Mouse (Mus musculus) forebrain, embryonic 14.5 days (tissue): Measurements from ENCODE around the gene Hoxd3. TPM values are rescaled to one million over a fixed set of nuclear protein-coding genes. Genes with fewer than 3 reads are reported as not detected.

Source experiments
- ATAC-seq: fragments of 200-750 bp; cut with Nextera tagmentation; 2 replicates; pipeline ENCODE4 v1.8.0; 2017; ENCODE audit warnings: mild to moderate bottlenecking, moderate library complexity
- DNase-seq: peaks from one replicate; pipeline ENCODE4 v3.0.0-alpha.2; 2015; ENCODE audit warnings: low spot score
- H3K27ac ChIP-seq: fragments of 300-500 bp; sonication (generic); 2 replicates; pipeline ENCODE4 v1.5.1; 2014; ENCODE audit warnings: low read depth, mild to moderate bottlenecking, control low read depth, low read length, moderate library complexity
- H3K27me3 ChIP-seq: fragments of 300-500 bp; sonication (generic); replicated peaks from 2 replicates; pipeline ENCODE4 v1.6.1; 2014; ENCODE audit warnings: low read length, control low read depth, mixed read lengths; ENCODE audit not compliant: control insufficient read depth, insufficient read depth
- H3K36me3 ChIP-seq: fragments of 300-500 bp; sonication (generic); 2 replicates; pipeline ENCODE4 v1.6.1; 2014; ENCODE audit warnings: low read length, control low read depth; ENCODE audit not compliant: control insufficient read depth, insufficient read depth
- H3K4me1 ChIP-seq: fragments of 300-500 bp; sonication (generic); 2 replicates; pipeline ENCODE4 v1.6.1; 2014; ENCODE audit warnings: antibody characterized with exemption, low read length, control low read depth; ENCODE audit not compliant: control insufficient read depth, insufficient read depth
- H3K4me2 ChIP-seq: fragments of 300-500 bp; sonication (generic); 2 replicates; pipeline ENCODE4 v1.6.1; 2014; ENCODE audit warnings: mild to moderate bottlenecking, control low read depth, low read length
- H3K4me3 ChIP-seq: fragments of 300-500 bp; sonication (generic); 2 replicates; pipeline ENCODE4 v1.5.1; 2014; ENCODE audit warnings: low read depth, low read length, control low read depth
- H3K9ac ChIP-seq: fragments of 300-500 bp; sonication (generic); 2 replicates; pipeline ENCODE4 v1.6.1; 2014; ENCODE audit warnings: mild to moderate bottlenecking, low read length, control low read depth, moderate library complexity
- H3K9me3 ChIP-seq: fragments of 300-500 bp; sonication (generic); replicated peaks from 2 replicates; pipeline ENCODE4 v1.6.1; 2016; ENCODE audit warnings: low read length, control low read depth, mixed read lengths; ENCODE audit not compliant: control insufficient read depth
- WGBS: fragments of 180-500 bp; shearing (Covaris S2); extraction: QIAGEN DNeasy Blood & Tissue Kit; methylation state at CpG from one replicate; pipeline ENCODE4 v1.1.7; 2014; 5-methylcytosine and 5-hydroxymethylcytosine counted together
- polyA plus RNA-seq: library from polyadenylated mRNA; unstranded; fragments of >200 nt; fragmentation: Nextera tagmentation; extraction: Ambion mirVana; gene quantifications from 2 replicates; pipeline ENCODE4 v1.2.1, GENCODE M21; 2014

Gene Hoxd3
- polyA plus RNA-seq, 1 experiment from 2014 or later, result not detected

- under 1% methylated on average over 43 of the region's 43 CpGs for WGBS
- no peak for ATAC-seq
- no peak overlapping the region for H3K4me3 ChIP-seq
- H3K36me3 ChIP-seq, result no peaks in the 10 kb centered on the region
- peaks cover 99% of the 10 kb centered on the region for H3K27me3 ChIP-seq
- DNase-seq, result no peak
- no peak overlapping the region for H3K27ac ChIP-seq
- H3K4me1 ChIP-seq, result no peaks in the 10 kb centered on the region
- H3K4me2 ChIP-seq, result 0 out of 2 replicates have a peak overlapping the region, but pooled peaks have one; percentile 20
- no peaks in the 10 kb centered on the region for H3K9me3 ChIP-seq
- no peak overlapping the region for H3K9ac ChIP-seq
Measured at GRCm38 (mm10) chr2:74726973-74727639, 15.4 kb downstream of the Hoxd3 start.

DNA sequence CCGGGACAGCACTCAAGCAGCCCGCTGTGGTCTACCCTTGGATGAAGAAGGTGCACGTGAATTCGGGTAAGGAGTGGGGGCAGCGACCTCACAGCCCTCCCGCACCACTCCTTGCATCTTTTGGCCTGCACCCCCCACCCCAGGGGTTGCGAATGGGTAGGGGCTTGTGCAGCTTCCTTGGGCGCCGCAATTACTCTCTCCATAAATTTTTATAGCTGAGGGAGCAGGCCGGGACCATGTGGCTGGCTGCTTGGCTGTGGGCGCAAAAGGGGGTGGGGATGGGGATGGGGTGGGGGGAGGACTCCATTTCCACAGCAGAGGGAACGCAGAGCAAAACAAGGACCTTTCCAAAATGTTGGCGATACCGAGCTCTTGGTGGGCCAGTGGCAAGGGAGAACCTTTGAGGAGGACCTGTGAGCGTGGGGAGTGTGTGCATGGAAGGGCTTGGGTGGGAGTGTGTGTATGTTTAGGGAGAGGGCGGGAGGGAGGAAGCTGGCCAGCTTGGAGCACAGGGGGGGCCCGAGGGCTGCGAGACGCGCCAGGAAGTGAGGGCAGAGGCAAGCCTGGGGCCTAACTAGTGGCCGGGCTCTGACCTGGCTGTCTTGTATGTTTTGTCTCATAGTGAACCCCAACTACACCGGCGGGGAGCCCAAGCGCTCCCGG, 16.0 kb downstream of the Hoxd3 start:
- ATAC-seq (no peak), DNase-seq (no peak)
- WGBS, result 1% methylated on average over 25 of the region's 25 CpGs
- H3K4me3 ChIP-seq, result no peak overlapping the region
- H3K9me3 ChIP-seq, result no peaks in the 10 kb centered on the region
- peaks cover 99% of the 10 kb centered on the region for H3K27me3 ChIP-seq
- H3K36me3 ChIP-seq, result no peaks in the 10 kb centered on the region
- H3K9ac ChIP-seq, result no peak overlapping the region
- H3K4me2 ChIP-seq, result no peak overlapping the region
- H3K4me1 ChIP-seq, result no peaks in the 10 kb centered on the region
- H3K27ac ChIP-seq, result no peak overlapping the region

DNA sequence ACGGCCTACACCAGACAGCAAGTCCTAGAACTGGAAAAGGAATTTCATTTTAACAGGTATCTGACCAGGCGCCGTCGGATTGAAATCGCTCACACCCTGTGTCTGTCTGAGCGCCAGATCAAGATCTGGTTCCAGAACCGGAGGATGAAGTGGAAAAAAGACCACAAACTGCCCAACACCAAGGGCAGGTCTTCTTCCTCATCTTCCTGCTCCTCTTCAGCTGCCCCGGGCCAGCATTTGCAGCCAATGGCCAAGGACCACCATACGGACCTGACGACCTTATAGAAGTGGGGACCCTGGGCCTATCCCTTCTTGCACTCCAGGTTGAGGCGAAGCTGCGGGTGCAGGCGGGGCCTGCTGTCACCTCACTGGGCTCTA, 16.6 kb downstream of the Hoxd3 start:
- H3K27ac ChIP-seq, result no peak overlapping the region
- no peaks in the 10 kb centered on the region for H3K4me1 ChIP-seq
- ATAC-seq (no peak), DNase-seq (no peak)
- H3K9me3 ChIP-seq, result no peaks in the 10 kb centered on the region
- H3K4me2 ChIP-seq, result no peak overlapping the region
- no peak overlapping the region for H3K9ac ChIP-seq
- H3K27me3 ChIP-seq, result peaks cover 96% of the 10 kb centered on the region
- no peaks in the 10 kb centered on the region for H3K36me3 ChIP-seq
- WGBS, result 2% methylated on average over 13 of the region's 13 CpGs
- H3K4me3 ChIP-seq, result no peak overlapping the region

DNA sequence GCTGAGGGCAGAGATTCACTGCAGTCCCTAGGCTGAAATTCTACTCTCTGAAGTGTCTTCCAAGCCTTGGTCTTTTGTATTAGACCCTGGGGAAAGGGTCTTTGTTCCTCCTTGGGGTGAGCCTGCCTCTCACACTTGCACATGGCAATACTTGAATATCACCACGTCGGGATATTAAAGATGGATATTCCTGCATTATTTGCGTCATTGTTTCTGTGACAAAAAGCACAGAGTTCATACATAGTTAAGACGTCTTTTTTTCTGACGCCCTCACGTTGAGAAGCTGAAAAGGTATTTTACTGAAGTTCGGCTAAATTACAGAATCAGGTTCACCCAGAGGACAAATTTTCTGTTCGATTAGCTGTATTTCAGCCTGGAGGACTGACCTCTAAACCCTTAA, 18.6 kb downstream of the Hoxd3 start:
- 1% methylated on average over 8 of the region's 8 CpGs for WGBS
- ATAC-seq (no peak), DNase-seq (no peak)
- H3K27ac ChIP-seq, result no peak overlapping the region
- H3K27me3 ChIP-seq, result peaks cover 90% of the 10 kb centered on the region
- no peak overlapping the region for H3K4me2 ChIP-seq
- H3K4me1 ChIP-seq, result no peaks in the 10 kb centered on the region
- H3K9me3 ChIP-seq, result no peaks in the 10 kb centered on the region
- no peak overlapping the region for H3K4me3 ChIP-seq
- no peaks in the 10 kb centered on the region for H3K36me3 ChIP-seq
- H3K9ac ChIP-seq, result no peak overlapping the region

DNA sequence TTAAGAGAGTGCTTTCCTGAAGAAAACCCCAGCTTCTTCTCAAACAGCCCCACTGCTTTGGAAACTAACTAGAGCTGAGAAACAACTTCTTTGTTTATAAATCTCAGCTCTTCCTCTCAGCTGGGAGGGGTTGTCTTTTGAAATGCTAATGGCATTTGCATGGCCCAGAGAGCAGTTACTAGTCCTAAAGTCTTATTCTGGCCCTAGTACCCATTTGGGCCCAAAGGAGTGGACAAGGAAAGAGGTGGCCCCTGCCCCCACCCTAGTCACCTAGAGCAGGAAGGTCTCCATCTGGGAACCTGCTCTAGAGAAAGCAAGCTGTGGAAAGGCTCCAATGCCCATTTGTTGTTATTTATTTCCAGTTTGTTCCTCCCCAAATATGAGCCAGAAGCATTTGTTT, 19.3 kb downstream of the Hoxd3 start:
- DNase-seq (no peak), ATAC-seq (no peak)
- Histone ChIP-seq H3K4me2 (no peak overlapping the region), H3K9ac (no peak overlapping the region), H3K9me3 (no peaks in the 10 kb centered on the region), H3K27me3 (peaks cover 90% of the 10 kb centered on the region), H3K4me3 (no peak overlapping the region), H3K36me3 (no peaks in the 10 kb centered on the region), H3K27ac (no peak overlapping the region), H3K4me1 (peaks cover 2% of the 10 kb centered on the region; the same call in 1 of the 2 replicates)

- Histone ChIP-seq H3K36me3 (no peaks in the 10 kb centered on the region), H3K4me2 (no peak overlapping the region), H3K27me3 (peaks cover 90% of the 10 kb centered on the region), H3K27ac (no peak overlapping the region), H3K4me1 (peaks cover 4% of the 10 kb centered on the region; the same call in 1 of the 2 replicates), H3K4me3 (no peak overlapping the region), H3K9me3 (no peaks in the 10 kb centered on the region), H3K9ac (no peak overlapping the region)
- DNase-seq (no peak), ATAC-seq (no peak)
- WGBS, result 2% methylated on average over 9 of the region's 9 CpGs
Measured at GRCm38 (mm10) chr2:74731799-74732512, 20.2 kb downstream of the Hoxd3 start.

DNA sequence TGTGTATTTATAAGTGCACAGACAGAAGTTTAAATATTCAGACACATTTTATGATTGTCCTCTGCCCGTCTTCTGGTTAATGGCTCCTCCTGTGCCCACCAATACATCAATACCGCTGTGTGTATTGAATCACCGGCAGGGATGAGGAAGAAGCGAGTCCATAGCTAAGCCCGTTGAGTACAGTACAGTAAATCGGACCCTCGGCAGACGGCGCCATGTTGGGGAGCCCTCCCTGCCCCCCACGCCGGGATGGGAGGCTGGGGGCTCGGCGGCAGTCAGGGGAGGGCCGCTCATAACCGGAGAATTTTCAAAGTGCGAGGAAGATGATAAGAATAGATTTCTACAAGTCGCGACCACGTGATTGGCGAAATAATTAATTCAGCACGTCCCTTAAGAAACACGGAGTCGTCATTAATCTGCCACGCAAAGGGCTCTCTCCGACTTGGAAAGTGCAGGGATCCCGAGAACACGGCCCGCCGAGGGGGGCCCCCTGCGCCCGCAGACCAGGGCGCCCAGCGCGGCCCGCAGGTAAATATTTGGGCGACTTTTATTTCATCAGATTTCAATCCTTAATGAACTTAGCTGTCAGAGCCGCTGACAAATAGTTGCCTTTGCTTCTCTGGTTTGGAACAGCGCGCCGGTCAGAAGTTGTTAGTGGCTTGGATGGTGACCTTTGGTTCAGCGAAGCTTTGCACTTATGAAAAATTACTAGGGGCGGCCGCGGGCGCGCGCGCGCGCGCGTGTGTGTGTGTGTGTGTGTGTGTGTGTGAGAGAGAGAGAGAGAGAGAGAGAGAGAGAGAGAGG, 21.0 kb downstream of the Hoxd3 start:
- no peaks in the 10 kb centered on the region for H3K36me3 ChIP-seq
- H3K9me3 ChIP-seq, result no peaks in the 10 kb centered on the region
- H3K4me1 ChIP-seq, result peaks cover 4% of the 10 kb centered on the region; the same call in 1 of the 2 replicates
- H3K27ac ChIP-seq, result no peak overlapping the region
- ATAC-seq, result no peak
- WGBS, result under 1% methylated on average over 52 of the region's 52 CpGs
- no peak overlapping the region for H3K4me3 ChIP-seq
- peaks cover 90% of the 10 kb centered on the region for H3K27me3 ChIP-seq
- no peak overlapping the region for H3K9ac ChIP-seq
- no peak overlapping the region for H3K4me2 ChIP-seq
- DNase-seq, result no peak

- 1% methylated on average over 16 of the region's 16 CpGs for WGBS
- Histone ChIP-seq H3K36me3 (no peaks in the 10 kb centered on the region), H3K27me3 (peaks cover 90% of the 10 kb centered on the region), H3K4me1 (peaks cover 4% of the 10 kb centered on the region; the same call in 1 of the 2 replicates), H3K9ac (no peak overlapping the region), H3K4me3 (no peak overlapping the region), H3K9me3 (no peaks in the 10 kb centered on the region), H3K27ac (no peak overlapping the region), H3K4me2 (no peak overlapping the region)
- ATAC-seq (no peak), DNase-seq (no peak)
Measured at GRCm38 (mm10) chr2:74733317-74733661, 21.6 kb downstream of the Hoxd3 start.
